Comparison of ENCODE assay signal across 16 mouse cellular contexts in the genomic region with DNA sequence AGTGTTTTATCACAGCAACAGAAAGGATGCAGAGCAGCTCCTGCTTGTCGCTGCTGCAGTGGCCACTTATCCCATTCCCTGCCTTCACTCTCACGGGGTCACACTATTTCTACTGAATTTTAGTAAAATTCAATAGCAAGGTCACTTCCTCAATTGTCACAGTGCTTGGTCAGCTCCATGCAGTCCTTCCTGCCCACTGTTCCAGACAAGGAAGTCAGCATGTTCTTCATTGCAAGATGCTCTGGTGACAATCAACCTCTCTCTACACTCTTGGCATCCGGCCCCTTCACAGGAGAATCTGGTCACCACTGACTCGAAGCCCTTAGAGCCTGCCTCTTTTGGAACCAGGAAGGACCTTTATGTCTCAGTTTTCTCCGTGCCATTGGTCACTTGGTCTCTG.
DNase-seq lines count a peak whose midpoint lies in the region; ATAC-seq and TF ChIP-seq lines count a peak whose summit lies in the region.
"Had no signal": no experiment of that assay in that cellular context is flagged by ENCODE, and none has a peak within 500 bp of the region (broad histone marks: within the 10 kb centered on the region; RNA-seq: fewer than 3 reads in every experiment).

No protein-coding gene starts in this region.

- H3K27me3 ChIP-seq in liver, embryonic 14.5 days (ENCODE audit: control insufficient read depth, insufficient read depth, low read length) = no peaks in the 10 kb centered on the region
- no peaks in the 10 kb centered on the region; the same call in 1 of the 2 replicates for H3K27me3 ChIP-seq in splenic B cell, adult 2 months (ENCODE audit: control insufficient read depth, insufficient read depth, low read length, poor library complexity, severe bottlenecking)
- no peaks in the 10 kb centered on the region for H3K27me3 ChIP-seq in hindbrain, embryonic 13.5 days
- H3K27me3 ChIP-seq: forebrain, embryonic 15.5 days; limb, embryonic 13.5 days; megakaryocyte, embryonic 14.5 days had no signal

- intact Hi-C loops in heart, postnatal 10 days (cut with DNase I) = no loop called here
- intact Hi-C loops in heart, postnatal 25 days (cut with DNase I) = no loop called here

- no peak for TF ChIP-seq CTCF in liver, embryonic 14.5 days (IDR thresholded peaks at IDR 0.05; ENCODE audit: low read depth)

- no peak overlapping the region for H3K4me2 ChIP-seq in liver, embryonic 14.5 days (ENCODE audit: low read depth)
- H3K4me2 ChIP-seq in hindbrain, embryonic 13.5 days = no peak overlapping the region
- H3K4me2 ChIP-seq: forebrain, embryonic 15.5 days; limb, embryonic 13.5 days had no signal

- H3K36me3 ChIP-seq in liver, embryonic 14.5 days (replicated peaks; ENCODE audit: control insufficient read depth, insufficient read depth, low read depth) = peaks cover 9% of the 10 kb centered on the region
- peaks cover 18% of the 10 kb centered on the region for H3K36me3 ChIP-seq in splenic B cell, adult 2 months (ENCODE audit: control insufficient read depth, insufficient read depth, low read length, poor library complexity, severe bottlenecking)
- H3K36me3 ChIP-seq in hindbrain, embryonic 13.5 days = no peaks in the 10 kb centered on the region
- H3K36me3 ChIP-seq: forebrain, embryonic 15.5 days had no signal

- H3K9me3 ChIP-seq in liver, embryonic 14.5 days (ENCODE audit: control insufficient read depth, low read length) = no peaks in the 10 kb centered on the region
- no peaks in the 10 kb centered on the region for H3K9me3 ChIP-seq in hindbrain, embryonic 13.5 days
- H3K9me3 ChIP-seq: forebrain, embryonic 15.5 days; limb, embryonic 13.5 days; megakaryocyte, embryonic 14.5 days had no signal

- H3K4me1 ChIP-seq in liver, embryonic 14.5 days (replicated peaks; ENCODE audit: control insufficient read depth in 2 of 2, insufficient read depth in 2 of 2, low read length in 1 of 2) = peaks cover 0 to 3% of the 10 kb centered on the region in 2 experiments; a peak in 2 of 4 replicates
- H3K4me1 ChIP-seq in hindbrain, embryonic 13.5 days (replicated peaks) = no peaks in the 10 kb centered on the region
- H3K4me1 ChIP-seq: forebrain, embryonic 15.5 days; limb, embryonic 13.5 days had no signal

- peak; percentile 38; the same call in 1 of the 2 replicates for ATAC-seq in liver, embryonic 14.5 days (ENCODE audit: insufficient read depth)
- ATAC-seq in hindbrain, embryonic 13.5 days (ENCODE audit: low FRiP score) = no peak
- ATAC-seq: forebrain, embryonic 15.5 days; inflammation-experienced regulatory T-cells, adult 6 months had no signal

- no peak overlapping the region for H3K27ac ChIP-seq in liver, embryonic 14.5 days
- H3K27ac ChIP-seq in hindbrain, embryonic 13.5 days = no peak overlapping the region
- H3K27ac ChIP-seq: forebrain, embryonic 15.5 days; limb, embryonic 13.5 days had no signal

- DNase-seq in heart, postnatal 10 days = peak; percentile 15 to 21
- DNase-seq in heart, postnatal 25 days (ENCODE audit: low spot score) = no peak
- DNase-seq in right cerebral cortex, postnatal 10 days (ENCODE audit: low spot score in 2 of 2) = peak; percentile 46 to 48
- no peak for DNase-seq in right cerebral cortex, postnatal 25 days
- DNase-seq in liver, embryonic 14.5 days (ENCODE audit: low read depth in 3 of 3, low spot score in 3 of 3) = no peak
- DNase-seq in splenic B cell, adult 2 months (ENCODE audit: low read depth, low spot score) = peak; percentile 30
- DNase-seq in embryo, embryonic 10.5 days (ENCODE audit: low spot score) = no peak
- DNase-seq: adrenal gland, postnatal 25 days; cerebellum, adult 9-10 months; gastrocnemius, postnatal 10 days; right cerebral cortex, postnatal 4 days had no signal

- H3K9ac ChIP-seq in liver, embryonic 14.5 days (replicated peaks) = no peak overlapping the region
- no peak overlapping the region for H3K9ac ChIP-seq in hindbrain, embryonic 13.5 days
- H3K9ac ChIP-seq: forebrain, embryonic 15.5 days; limb, embryonic 13.5 days had no signal

- 54% methylated on average over 5 of the region's 5 CpGs for WGBS in liver, embryonic 14.5 days (ENCODE audit: insufficient replicate concordance)
- 87% methylated on average over 5 of the region's 5 CpGs for WGBS in hindbrain, embryonic 13.5 days

- TF ChIP-seq EP300 in liver, embryonic 14.5 days (IDR thresholded peaks at IDR 0.05; ENCODE audit: low read depth) = no peak

- no peak overlapping the region for H3K4me3 ChIP-seq in liver, embryonic 14.5 days (ENCODE audit: insufficient read depth in 1 of 2, low read depth in 2 of 2, low read length in 2 of 2)
- no peak overlapping the region for H3K4me3 ChIP-seq in hindbrain, embryonic 13.5 days
- H3K4me3 ChIP-seq: forebrain, embryonic 15.5 days; limb, embryonic 13.5 days; megakaryocyte, embryonic 14.5 days had no signal

Comparison
In these comparisons a context has a peak if more than half of its experiments do, and no peak if none do; other contexts are left out.
1. DNase-seq: peak in heart, postnatal 10 days (2 of 2), right cerebral cortex, postnatal 10 days (2 of 2) and splenic B cell, adult 2 months (single experiment); none in heart, postnatal 25 days (single experiment), right cerebral cortex, postnatal 25 days (single experiment), liver, embryonic 14.5 days (0 of 3) and embryo, embryonic 10.5 days (single experiment).